Mouse (Mus musculus) retina, embryonic 14.5 days (tissue): ENCODE measurements at regions not wholly inside any gene's neighbourhood (a gene's known extent, or its start where the extent isn't known, plus 50 kb on each side); places are given as distances from the start of the nearest gene placed in this dataset.
A peak's percentile ranks its signal among the peaks of the same experiment; 100 is the strongest.

Experiments
- DNase-seq: peaks from one replicate; pipeline ENCODE4 v3.0.0-alpha.2; 2015; ENCODE audit warnings: low spot score

DNA sequence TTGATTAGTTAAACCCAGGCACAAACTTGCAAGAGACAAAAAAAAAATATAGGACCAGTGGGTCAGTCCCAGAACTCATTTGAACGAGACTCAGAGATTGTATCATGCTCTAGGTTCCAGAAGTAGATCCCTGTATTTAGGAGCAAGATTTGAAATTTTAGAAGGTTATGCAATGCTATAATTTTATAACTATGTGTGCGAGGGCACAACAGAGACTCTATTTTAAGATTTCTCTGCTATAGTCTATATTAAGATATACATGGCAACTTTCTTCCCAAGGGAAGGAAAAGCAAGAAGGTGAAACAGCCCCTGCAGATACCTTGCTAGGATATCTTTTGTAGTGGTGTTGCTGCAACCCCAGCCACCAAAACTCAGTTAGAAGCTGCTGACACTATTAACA is 55.7 kb downstream of the Otor start:
- no peak for DNase-seq

DNA sequence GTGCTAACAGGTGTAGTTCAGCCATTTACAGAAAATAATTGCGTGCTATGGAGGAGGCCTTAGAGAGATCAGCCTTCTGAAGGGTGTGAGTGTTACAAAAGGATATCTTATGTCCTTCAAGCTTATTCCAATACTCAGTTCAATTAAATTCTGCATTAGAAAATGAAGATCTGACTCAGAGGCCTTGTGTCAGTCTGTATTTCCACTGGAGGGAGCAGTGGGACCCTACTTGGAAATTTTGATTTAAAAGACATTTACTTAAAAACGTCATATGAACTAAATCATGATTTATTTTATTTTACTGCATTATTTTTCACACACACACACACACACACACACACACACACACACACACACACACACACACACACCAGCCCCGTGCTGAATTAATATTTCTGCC is 70.9 kb downstream of the Otor start:
- no peak for DNase-seq

GRCm38 (mm10) chr2:143164081-143164984 is 86.1 kb downstream of the Otor start:
- no peak for DNase-seq

- no peak for DNase-seq
Measured at GRCm38 (mm10) chr2:143166771-143167170, 88.5 kb downstream of the Otor start.

GRCm38 (mm10) chr2:143170648-143171047 is 92.4 kb downstream of the Otor start:
- no peak for DNase-seq

DNA sequence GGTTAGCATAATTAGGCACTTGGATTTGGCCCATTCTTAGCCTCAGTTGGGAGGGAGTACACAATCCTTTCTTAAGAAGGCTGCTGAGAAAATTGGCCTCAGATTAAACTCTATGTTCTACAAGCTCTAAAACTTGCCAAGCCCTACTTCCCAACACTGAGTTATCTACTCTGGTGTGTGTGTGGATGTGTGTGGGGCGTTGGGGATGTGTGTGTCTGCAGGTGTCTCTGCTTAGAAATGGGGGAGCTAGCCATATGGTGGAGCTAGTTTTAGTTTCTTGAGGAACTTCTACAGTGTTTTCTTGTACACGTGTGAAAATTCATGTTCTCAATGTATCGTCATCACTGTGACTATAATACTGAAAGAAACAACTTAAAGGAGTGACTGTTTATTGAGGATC is 106.3 kb downstream of the Otor start:
- no peak for DNase-seq

GRCm38 (mm10) chr2:143192256-143193164 is 114.2 kb downstream of the Otor start:
- DNase-seq, result peak; percentile 6

- no peak for DNase-seq
Measured at GRCm38 (mm10) chr2:143193165-143193551, 114.9 kb downstream of the Otor start.

DNA sequence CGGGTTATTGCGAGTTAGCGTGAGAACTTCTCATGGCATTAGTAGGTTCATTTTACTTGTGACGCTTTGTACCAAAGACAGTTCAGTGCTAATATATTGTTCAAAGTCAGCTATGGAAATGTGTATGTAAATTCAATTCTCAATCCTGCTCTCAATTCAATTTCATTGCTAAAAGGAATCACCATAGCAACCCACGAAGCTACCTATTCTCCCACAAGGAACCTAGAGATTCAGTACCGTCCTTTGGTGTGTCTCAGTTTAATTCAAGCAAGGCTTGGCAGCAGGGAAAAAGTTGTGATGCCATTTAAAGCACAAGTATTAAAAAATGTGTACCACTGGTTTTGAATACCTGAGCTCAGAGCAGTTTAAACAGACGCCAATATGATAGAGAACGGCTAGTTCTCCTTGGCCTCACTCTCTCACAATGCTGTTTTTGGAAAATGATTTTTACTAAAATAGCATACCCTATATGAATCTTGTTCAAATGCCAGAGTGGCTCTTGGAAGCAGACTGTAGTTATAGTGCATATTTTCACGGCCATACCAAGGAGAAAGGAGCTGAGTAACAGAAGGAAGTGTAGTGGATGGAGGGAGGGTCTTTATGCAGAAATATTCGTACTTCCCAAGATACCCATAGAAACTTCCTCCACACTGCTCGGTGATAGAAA is 121.4 kb downstream of the Otor start:
- no peak for DNase-seq

GRCm38 (mm10) chr2:143206053-143206452 is 127.8 kb downstream of the Otor start:
- DNase-seq, result no peak

DNA sequence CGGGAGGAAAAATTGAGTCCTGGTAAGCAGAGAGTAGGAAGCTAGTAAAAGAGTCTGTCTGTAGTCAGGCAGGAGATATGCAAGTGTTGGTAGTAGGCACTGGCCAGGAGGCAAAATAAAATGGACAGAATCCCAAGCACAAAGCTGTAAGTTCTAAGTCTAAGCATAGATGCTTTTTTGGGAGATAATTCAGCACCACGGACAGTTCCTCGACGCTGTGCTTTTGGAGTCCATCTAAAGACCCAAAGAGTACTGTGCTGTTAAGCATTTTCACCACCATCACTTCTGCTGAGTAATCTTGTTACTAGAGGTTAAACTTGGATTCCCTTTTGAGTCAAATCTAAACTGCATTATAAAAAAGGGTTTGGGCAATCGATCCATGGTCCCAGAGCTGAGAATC is 128.9 kb downstream of the Otor start:
- peak; percentile 65 for DNase-seq

DNA sequence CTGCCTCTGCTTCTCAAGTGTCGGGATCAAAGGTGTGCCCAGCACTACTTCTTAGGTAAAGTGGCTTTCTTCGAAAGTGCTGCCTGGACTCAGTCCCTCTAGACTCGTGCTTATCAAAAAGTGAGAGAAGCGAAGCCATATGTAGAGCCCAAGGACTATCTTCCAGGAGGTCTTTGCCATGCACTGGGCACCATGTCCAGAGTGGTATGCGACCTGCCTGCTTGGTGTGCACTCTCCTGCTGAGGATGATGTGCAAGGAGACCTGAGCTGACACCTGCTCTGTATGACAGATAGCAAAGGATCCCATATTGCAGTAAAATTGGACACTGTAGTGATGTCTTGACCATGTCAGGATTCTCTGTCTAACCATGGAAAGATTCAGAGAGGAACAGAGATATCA is 139.0 kb downstream of the Otor start:
- DNase-seq, result no peak

DNA sequence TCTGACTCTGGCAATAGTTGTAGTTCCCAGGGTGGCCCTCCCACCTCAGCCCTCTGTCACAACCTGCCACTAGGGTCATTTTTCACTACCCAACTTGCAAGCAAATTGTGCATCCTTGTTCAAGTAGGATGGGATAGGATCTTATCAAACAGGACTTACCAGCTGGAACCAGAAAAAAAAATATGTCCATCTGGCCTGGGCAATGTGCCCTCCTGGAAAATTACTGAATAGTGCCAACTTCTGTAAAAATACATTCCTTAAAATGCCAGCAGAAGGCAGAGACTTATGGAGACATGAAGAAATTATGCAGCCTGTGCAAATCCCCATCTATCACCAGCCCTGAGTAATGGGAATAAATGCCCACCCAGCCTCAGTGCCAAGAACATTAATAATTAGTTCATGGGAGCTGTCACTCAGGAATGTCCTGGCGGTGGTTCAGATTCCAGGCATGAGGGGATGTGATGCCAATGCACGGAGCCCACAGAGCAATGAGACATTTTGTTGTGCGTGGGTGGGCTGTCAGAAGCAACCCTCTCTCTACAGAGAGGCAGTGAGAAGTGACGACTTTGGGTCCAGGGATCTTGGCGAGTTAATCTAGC is 139.6 kb downstream of the Otor start:
- no peak for DNase-seq

GRCm38 (mm10) chr2:143222326-143222725 is 144.1 kb downstream of the Otor start:
- DNase-seq, result no peak

DNA sequence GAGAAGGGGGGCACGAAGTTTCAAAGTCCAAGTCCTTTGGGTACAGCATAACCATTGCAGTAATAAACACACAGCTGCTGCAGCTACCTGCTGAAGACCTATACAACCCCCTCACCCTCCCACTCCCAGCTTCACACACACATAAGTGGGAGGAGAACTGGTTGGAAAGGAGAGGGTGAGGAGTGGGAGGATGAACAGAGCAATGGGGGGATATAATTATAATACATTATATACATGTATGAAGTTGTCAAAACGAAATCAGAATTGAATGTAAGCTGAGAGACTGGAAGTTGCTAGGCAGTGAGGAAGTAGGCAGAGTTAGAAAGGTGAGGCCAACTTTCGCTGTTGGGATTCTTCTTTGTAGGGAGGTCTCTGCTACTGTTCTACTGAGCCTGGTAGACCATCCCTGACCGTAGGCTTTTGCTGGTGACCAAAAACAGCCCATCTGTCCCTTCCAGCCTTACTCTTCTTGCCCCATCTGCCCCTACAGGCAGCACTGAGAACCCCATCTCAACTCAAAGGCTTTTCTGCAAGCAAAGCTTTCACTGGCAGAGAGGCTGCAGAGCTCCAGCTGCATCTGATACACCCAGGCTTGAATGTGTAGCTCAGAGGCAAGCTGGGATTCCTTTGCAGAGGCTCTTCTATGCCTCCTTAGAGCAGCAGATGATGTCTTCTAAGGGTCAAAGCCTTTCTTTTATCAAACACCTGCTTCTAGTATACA is 146.3 kb downstream of the Otor start:
- no peak for DNase-seq

DNA sequence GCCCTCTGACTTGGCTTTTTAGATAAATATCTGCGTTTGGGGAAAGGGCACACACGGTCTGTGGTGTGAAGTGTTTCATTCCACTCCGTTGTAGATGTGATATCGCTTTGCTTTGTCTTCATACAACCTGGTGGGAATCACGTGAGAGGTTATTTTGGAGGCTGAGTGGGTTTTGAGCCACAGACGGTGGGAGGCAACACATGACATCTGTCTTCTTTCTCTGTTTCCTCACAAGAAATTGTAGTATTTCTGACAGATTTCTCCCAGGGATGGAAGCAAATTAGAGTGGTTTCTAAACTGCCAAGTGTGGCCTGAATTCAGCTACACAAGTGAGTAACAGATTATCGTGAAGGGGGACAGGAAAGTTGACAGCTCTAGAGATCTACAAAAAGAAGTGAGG is 155.5 kb downstream of the Otor start:
- DNase-seq, result no peak

DNA sequence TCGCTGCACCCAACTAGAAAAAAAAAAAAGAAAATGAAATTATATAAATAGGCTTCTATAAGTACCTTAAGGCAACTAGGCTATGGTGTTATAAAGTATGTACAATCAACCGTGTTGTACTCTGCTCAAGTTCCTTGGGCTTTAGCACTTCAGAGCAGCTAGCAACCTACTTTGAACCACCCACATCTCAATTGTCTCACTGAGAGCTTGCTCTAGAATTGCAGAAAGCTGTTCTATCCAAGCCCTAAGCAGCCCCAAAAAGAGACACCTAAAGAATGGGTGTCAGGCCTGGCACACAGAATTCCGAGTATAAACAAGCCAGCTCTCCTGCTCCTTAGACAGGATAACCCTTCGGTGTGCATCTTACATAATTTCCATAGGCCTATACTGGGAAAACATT is 162.0 kb downstream of the Otor start:
- DNase-seq, result no peak

- no peak for DNase-seq
Measured at GRCm38 (mm10) chr2:143243741-143244140, 165.5 kb downstream of the Otor start.

DNA sequence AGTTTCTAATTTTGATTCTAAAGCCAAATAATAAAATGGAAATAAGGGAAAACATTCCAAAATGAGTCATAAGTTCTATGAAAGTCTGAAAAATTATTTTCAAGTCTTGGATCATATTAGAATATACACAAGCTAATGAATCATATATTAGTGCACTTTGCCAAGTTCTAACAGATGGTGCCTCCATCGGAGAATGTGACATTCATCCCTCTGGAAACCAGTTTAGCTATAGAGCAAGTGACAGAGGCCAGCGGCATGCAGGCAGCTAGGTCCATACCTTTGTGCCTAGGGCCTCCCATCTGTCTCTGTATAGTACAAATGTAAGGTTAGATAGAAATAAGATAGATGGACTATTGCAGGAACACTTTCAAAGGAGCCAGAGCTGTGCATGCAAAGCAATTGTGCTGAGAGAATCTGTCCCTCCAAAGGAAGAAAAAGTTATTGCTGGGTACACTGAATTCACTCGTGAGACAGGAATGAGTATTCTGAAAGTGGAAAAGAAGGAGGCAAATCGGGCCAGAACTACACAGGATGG is 167.9 kb downstream of the Otor start:
- DNase-seq, result no peak

- no peak for DNase-seq
Measured at GRCm38 (mm10) chr2:143269026-143269425, 190.8 kb downstream of the Otor start.

DNA sequence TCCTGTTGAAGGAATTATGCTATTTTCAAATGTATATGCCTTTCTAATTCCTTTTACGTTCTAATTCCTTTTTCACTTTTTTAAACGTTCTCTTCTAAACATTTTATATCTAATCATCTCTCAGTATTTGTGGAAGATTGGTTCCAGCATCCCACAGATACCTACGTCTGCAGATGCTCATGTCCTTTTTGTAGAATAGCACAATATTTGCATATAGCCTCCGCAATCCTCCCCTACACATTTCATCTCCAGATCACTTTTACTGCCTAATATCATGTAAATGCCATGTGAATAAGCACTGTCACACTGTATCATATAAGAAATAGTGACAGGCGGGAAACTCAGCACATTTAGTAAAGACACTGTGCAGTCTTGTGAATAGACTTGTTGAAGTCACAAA is 192.6 kb downstream of the Otor start:
- DNase-seq, result no peak
